Mouse (Mus musculus) embryonic stem cell, embryonic (primary cell): ENCODE measurements at regions not wholly inside any gene's neighbourhood (a gene's known extent, or its start where the extent isn't known, plus 50 kb on each side); places are given as distances from the start of the nearest gene placed in this dataset.

Source experiments
- CTCF ChIA-PET, 4 experiments: fragments of 300-600 bp in 2 of 4; fragments of 350-600 bp in 2 of 4; sonication (Branson Sonifier 250); formaldehyde crosslinking; loops; one replicate each; lab custom pipeline; 2022; ENCODE audit warnings: inconsistent platforms in 2 of 4; lab: Charles Lee
- POLR2A ChIA-PET, 4 experiments: fragments of 300-600 bp in 2 of 4; fragments of 350-600 bp in 2 of 4; sonication (Branson Sonifier 250); formaldehyde crosslinking; loops; one replicate each; lab custom pipeline; 2022; ENCODE audit warnings: antibody characterized with exemption in 4 of 4, inconsistent platforms in 1 of 4; lab: Charles Lee

DNA sequence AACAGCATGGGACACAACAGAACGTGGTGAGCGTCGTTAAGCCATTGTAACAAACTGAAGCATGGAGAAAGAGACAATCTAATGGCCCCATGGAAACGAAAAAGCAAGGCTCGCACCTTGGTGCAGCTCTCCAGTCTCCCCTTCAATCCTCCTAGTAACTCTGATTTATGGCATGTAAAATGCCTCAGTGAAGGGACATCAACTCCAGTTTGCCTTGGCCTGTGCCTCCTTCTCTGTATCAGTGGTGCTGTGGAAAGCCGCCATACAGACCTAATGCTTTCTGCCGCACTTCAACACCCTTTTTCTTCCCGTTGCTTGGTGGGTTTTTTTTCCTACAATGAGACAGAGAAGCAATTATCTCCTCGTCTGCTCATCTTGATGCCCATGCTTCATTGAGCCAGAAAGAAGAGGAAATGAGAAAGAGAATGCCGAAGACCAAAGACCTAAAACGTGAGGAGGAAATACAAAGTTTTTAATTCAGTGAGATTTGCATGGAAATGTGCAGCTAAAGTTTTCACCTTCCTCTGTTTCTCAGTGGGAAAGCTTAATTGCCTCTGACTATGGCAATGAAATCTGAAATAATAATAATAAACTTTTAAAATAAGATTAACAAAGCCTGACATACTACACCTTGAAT, 241.4 kb downstream of the Lrrn1 start:
- ChIA-PET CTCF (no interaction called here), POLR2A (no interaction called here)

- ChIA-PET CTCF (interaction anchor here in 1 of 4 experiments (0.7 kb wide), 1 partner anchor 620 kb away, joined by 3 read pairs; no protein-coding TSS in a partner anchor), POLR2A (no interaction called here)
These were observed 255.4 kb downstream of the Lrrn1 start for GRCm38 (mm10) chr6:107784998-107785397.

DNA sequence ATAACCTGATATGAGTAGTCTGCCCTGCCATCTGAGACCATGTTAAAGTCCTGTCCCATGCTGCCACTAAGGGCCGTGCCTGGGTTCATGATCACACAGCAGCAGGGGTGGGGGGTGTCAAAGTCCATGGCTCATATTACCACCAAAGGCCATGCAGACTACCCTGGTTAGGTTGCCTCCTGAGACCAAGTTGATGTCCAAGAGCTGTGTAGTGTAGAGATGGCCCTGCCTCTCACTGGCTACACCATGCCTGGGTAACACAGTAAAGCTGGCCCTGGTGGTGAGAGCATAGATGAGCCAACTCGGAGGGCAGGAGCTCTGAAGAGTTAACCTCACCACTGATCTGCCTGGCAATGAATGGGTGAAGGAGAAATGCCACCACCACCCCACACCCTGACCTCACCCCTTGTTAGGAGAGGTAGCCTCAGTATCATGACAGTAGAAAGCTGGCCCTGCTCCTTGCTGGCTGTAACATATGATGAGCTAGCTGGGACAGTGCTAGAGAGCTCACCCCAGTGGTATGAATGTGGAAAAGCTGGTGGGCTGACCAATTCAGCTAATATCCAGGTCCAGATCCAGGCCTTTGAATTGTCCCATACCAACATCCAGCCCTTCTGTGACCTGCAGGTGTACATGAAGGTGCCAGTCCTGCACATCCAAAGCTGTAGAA, 258.8 kb downstream of the Lrrn1 start:
- CTCF ChIA-PET, result interaction anchor here in 1 of 4 experiments (0.6 kb wide), 1 partner anchor 277 kb away, joined by 5 read pairs; no protein-coding TSS in a partner anchor
- POLR2A ChIA-PET, result no interaction called here

- CTCF ChIA-PET, result no interaction called here
- POLR2A ChIA-PET, result no interaction called here
These were observed 267.0 kb upstream of the Setmar start for GRCm38 (mm10) chr6:107797845-107798244.

DNA sequence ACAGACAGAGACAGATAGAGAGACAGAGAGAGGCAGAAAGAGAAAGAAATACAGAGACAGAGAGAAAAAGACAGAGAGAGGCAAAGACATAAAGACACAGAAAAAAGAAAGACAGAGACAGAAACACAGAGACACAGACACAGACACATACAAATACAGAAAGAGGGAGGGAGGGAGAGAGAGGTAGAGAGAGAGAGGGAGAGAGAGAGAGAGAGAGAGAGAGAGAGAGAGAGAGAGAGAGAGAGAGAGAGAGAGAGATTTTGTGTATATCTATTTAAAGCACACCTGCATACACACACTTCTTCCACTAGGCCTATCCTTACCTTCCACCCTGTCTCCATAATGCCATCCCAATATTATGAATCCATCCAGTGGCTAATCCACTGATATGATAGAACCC, 261.8 kb upstream of the Setmar start:
- POLR2A ChIA-PET, result interaction anchor here in 1 of 4 experiments (0.7 kb wide), 1 partner anchor 132 kb away, joined by 3 read pairs; no protein-coding TSS in a partner anchor

More for the DNA sequence above, 261.8 kb upstream of the Setmar start:
- CTCF ChIA-PET, result no interaction called here
